ENCODE assay signal across 8 mouse cellular contexts in the genomic region with DNA sequence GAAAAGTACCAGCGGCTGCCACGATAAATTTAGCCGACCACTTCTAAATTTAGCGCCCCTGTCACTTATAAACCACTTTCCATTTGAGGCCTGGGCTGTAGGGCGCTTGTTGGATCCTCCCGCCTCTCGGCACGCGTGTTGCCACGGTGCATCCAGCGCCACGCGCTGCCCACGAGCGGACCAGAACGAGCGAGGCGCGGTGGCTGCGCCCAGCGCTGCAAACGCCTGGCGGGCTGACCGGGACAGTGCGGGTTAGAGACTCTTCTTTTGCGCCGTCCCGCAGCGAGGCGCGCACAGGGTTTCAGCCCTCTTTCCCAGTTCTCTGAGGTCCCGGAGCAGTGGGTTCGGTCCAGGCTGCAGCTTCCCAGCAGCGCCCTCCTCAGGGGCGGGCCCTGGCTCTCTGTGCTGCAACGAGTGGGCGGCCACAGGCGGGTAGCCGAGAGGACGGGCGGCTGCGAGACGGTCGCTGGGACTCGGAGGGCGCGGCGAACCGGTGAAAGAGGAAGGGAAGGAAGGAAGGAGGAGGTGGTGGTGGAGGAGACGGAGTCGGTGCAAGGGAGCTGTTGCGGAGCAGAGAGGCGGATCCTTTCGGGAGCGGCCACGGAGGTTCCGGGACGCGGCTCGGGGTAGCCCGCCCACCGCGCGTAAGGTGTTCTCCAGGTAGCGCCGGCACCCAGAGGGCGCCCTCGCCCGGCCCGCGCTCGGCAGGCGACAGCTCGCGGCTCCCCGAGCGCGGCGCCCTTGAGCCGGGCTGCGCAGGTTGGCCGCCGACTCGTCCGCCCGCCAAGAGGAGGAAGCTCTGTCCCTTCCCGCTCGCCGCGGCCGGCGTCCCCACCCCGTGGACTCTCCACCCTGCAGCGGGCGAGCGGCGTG. TPM values are rescaled to one million over a fixed set of nuclear protein-coding genes. Genes with fewer than 3 reads are reported as not detected.
DNase-seq lines count a peak whose midpoint lies in the region; ATAC-seq and TF ChIP-seq lines count a peak whose summit lies in the region.

No protein-coding gene starts in this region.

- no peaks in the 10 kb centered on the region for H3K9me3 ChIP-seq in intestine, postnatal 0 days (ENCODE audit: control insufficient read depth)

- H3K4me1 ChIP-seq in intestine, postnatal 0 days (replicated peaks; ENCODE audit: control insufficient read depth, insufficient read depth, low read length), result no peaks in the 10 kb centered on the region

- peak; percentile 62 for TF ChIP-seq CTCF in intestine, postnatal 0 days (IDR thresholded peaks at IDR 0.05; ENCODE audit: low read depth)

- peak overlapping the region; percentile 91 for H3K27ac ChIP-seq in intestine, postnatal 0 days (ENCODE audit: low read depth, low read length)

- H3K9ac ChIP-seq in intestine, postnatal 0 days (ENCODE audit: low read depth, low read length), result peak overlapping the region; percentile 78

- peak overlapping the region; percentile 92 for H3K4me2 ChIP-seq in intestine, postnatal 0 days (replicated peaks; ENCODE audit: low read depth)

- H3K27me3 ChIP-seq in intestine, postnatal 0 days (replicated peaks; ENCODE audit: control insufficient read depth, insufficient read depth, low read length), result no peaks in the 10 kb centered on the region

- WGBS in intestine, postnatal 0 days, result under 1% methylated on average over 91 of the region's 97 CpGs

- ATAC-seq in granulocyte monocyte progenitor cell, adult 5-6 weeks (replicated peaks; ENCODE audit: poor library complexity, severe bottlenecking), result peak; percentile 90
- ATAC-seq in intestine, postnatal 0 days, result peak; percentile 90

- intact Hi-C loops in left cerebral cortex, postnatal 36 days (cut with DNase I), result loop anchor here (2.0 to 10.0 kb wide), 3 partner anchors 71 to 191 kb away; no protein-coding TSS in a partner anchor

- peak; percentile 88 for DNase-seq in ZHBTc4 (ENCODE audit: low read depth, low spot score)
- DNase-seq in embryo, embryonic 11 days, result peak; percentile 85
- peak; percentile 82 to 87 for DNase-seq in left cerebral cortex, postnatal 36 days (ENCODE audit: low spot score in 2 of 2)
- DNase-seq in mesoderm, embryonic 11.5 days (ENCODE audit: low read depth, low spot score), result peak; percentile 66
- DNase-seq in right cerebral cortex, postnatal 14 days, result peak; percentile 71
- DNase-seq in urinary bladder, postnatal 25 days (ENCODE audit: low spot score), result peak; percentile 77

- H3K4me3 ChIP-seq in intestine, postnatal 0 days (ENCODE audit: low read depth, low read length), result peak overlapping the region; percentile 85

- no peaks in the 10 kb centered on the region for H3K36me3 ChIP-seq in intestine, postnatal 0 days (ENCODE audit: control insufficient read depth, insufficient read depth)

RNA-seq across cellular contexts. Expression of gene Map3k5, which starts 0.5 kb away (rescaled TPM):
- total RNA-seq in granulocyte monocyte progenitor cell, adult 5-6 weeks (2014; fragmentation: Nextera tagmentation), result 22.4 and 37.3 TPM in 2 replicates
- total RNA-seq in granulocyte monocyte progenitor cell, adult 5-6 weeks (2017), result 16.9 and 17.3 TPM in 2 replicates
- 1.5 and 1.8 TPM in 2 replicates for polyA plus RNA-seq in intestine, postnatal 0 days (2015; fragmentation: Nextera tagmentation; extraction: Ambion mirVana)
- 10 to 100 TPM; 43.6 to 44.4 TPM for total RNA-seq in left cerebral cortex, postnatal 36 days (2021)

RNA-seq across cellular contexts. Expression of gene Pex7, which starts 26.3 kb away (rescaled TPM):
- 22.6 and 34.9 TPM in 2 replicates for total RNA-seq in granulocyte monocyte progenitor cell, adult 5-6 weeks (2014; fragmentation: Nextera tagmentation)
- 29.1 and 31.3 TPM in 2 replicates for total RNA-seq in granulocyte monocyte progenitor cell, adult 5-6 weeks (2017)
- 61.7 and 63.8 TPM in 2 replicates for polyA plus RNA-seq in intestine, postnatal 0 days (2015; fragmentation: Nextera tagmentation; extraction: Ambion mirVana)
- 10 to 100 TPM; 25.6 to 28.3 TPM for total RNA-seq in left cerebral cortex, postnatal 36 days (2021)

Comparison
In these comparisons a context has a peak if more than half of its experiments do, and no peak if none do; other contexts are left out.
1. Peak in every context shown above with its lines: DNase-seq, ATAC-seq, H3K4me3 ChIP-seq and H3K27ac ChIP-seq.